Mouse (Mus musculus): ENCODE data around the gene Asap2. TPM values are rescaled to one million over a fixed set of nuclear protein-coding genes. Genes with fewer than 3 reads are reported as not detected.
A peak's percentile ranks its signal among the peaks of the same experiment; 100 is the strongest.

Asap2 gene
- polyA plus RNA-seq, 1 experiment from 2014 or later: 5.0 TPM

- Histone ChIP-seq H3K4me2 (replicated peaks; ENCODE audit: low read depth) (no peak overlapping the region), H3K4me1 (replicated peaks; ENCODE audit: control insufficient read depth, insufficient read depth) (peaks cover 10% of the 10 kb centered on the region), H3K36me3 (ENCODE audit: control insufficient read depth, insufficient read depth, low read length) (no peaks in the 10 kb centered on the region), H3K9ac (ENCODE audit: low read length) (no peak overlapping the region), H3K4me3 (ENCODE audit: low read depth, low read length) (no peak overlapping the region), H3K27ac (replicated peaks) (peak overlapping the region; percentile 25; the same call in 1 of the 2 replicates), H3K9me3 (ENCODE audit: control insufficient read depth, low read length) (no peaks in the 10 kb centered on the region), H3K27me3 (ENCODE audit: control insufficient read depth, insufficient read depth, low read length) (no peaks in the 10 kb centered on the region)
- ATAC-seq (ENCODE audit: low FRiP score, low TSS enrichment) (peak; percentile 44), DNase-seq (ENCODE audit: low spot score) (no peak)
- TF ChIP-seq EP300 (optimal IDR thresholded peaks at IDR 0.05) (no peak), CTCF (IDR thresholded peaks at IDR 0.05; ENCODE audit: low read depth) (no peak)
- 61% methylated on average over 9 of the region's 9 CpGs for WGBS
These were observed 152.4 kb downstream of the Asap2 start for GRCm38 (mm10) chr12:21142489-21143254.

GRCm38 (mm10) chr12:21144602-21145001 lies 154.3 kb downstream of the Asap2 start:
- no peak overlapping the region for H3K9ac ChIP-seq (ENCODE audit: low read length)
- no peaks in the 10 kb centered on the region for H3K27me3 ChIP-seq (ENCODE audit: control insufficient read depth, insufficient read depth, low read length)
- no peaks in the 10 kb centered on the region for H3K36me3 ChIP-seq (ENCODE audit: control insufficient read depth, insufficient read depth, low read length)
- H3K27ac ChIP-seq (replicated peaks): peak overlapping the region; percentile 78
- H3K4me2 ChIP-seq (replicated peaks; ENCODE audit: low read depth): no peak overlapping the region
- no peaks in the 10 kb centered on the region for H3K9me3 ChIP-seq (ENCODE audit: control insufficient read depth, low read length)
- peaks cover 3% of the 10 kb centered on the region; the same call in 1 of the 2 replicates for H3K4me1 ChIP-seq (replicated peaks; ENCODE audit: control insufficient read depth, insufficient read depth)
- no peak for TF ChIP-seq CTCF (IDR thresholded peaks at IDR 0.05; ENCODE audit: low read depth)
- no peak for TF ChIP-seq EP300 (optimal IDR thresholded peaks at IDR 0.05)
- 43% methylated on average over 5 of the region's 5 CpGs for WGBS
- no peak overlapping the region for H3K4me3 ChIP-seq (ENCODE audit: low read depth, low read length)
- ATAC-seq (ENCODE audit: low FRiP score, low TSS enrichment) (peak; percentile 91), DNase-seq (ENCODE audit: low spot score) (peak; percentile 50)

- Histone ChIP-seq H3K9ac (ENCODE audit: low read length) (no peak overlapping the region), H3K9me3 (ENCODE audit: control insufficient read depth, low read length) (no peaks in the 10 kb centered on the region), H3K4me1 (replicated peaks; ENCODE audit: control insufficient read depth, insufficient read depth) (peaks cover 3% of the 10 kb centered on the region; the same call in 1 of the 2 replicates), H3K4me2 (replicated peaks; ENCODE audit: low read depth) (no peak overlapping the region), H3K4me3 (ENCODE audit: low read depth, low read length) (no peak overlapping the region), H3K27ac (replicated peaks) (peak overlapping the region; percentile 78), H3K36me3 (ENCODE audit: control insufficient read depth, insufficient read depth, low read length) (no peaks in the 10 kb centered on the region), H3K27me3 (ENCODE audit: control insufficient read depth, insufficient read depth, low read length) (no peaks in the 10 kb centered on the region)
- TF ChIP-seq EP300 (optimal IDR thresholded peaks at IDR 0.05): no peak
- TF ChIP-seq CTCF (IDR thresholded peaks at IDR 0.05; ENCODE audit: low read depth): no peak
- ATAC-seq (ENCODE audit: low FRiP score, low TSS enrichment) (peak; percentile 44), DNase-seq (ENCODE audit: low spot score) (no peak)
- WGBS: 74% methylated on average over 5 of the region's 5 CpGs
These were observed 154.8 kb downstream of the Asap2 start for GRCm38 (mm10) chr12:21145050-21145449.

GRCm38 (mm10) chr12:21146826-21147225 lies 156.6 kb downstream of the Asap2 start:
- TF ChIP-seq CTCF (IDR thresholded peaks at IDR 0.05; ENCODE audit: low read depth) (no peak), EP300 (optimal IDR thresholded peaks at IDR 0.05) (no peak)
- Histone ChIP-seq H3K9me3 (ENCODE audit: control insufficient read depth, low read length) (no peaks in the 10 kb centered on the region), H3K36me3 (ENCODE audit: control insufficient read depth, insufficient read depth, low read length) (no peaks in the 10 kb centered on the region), H3K4me3 (ENCODE audit: low read depth, low read length) (no peak overlapping the region), H3K27ac (replicated peaks) (0 out of 2 replicates have a peak overlapping the region, but pooled peaks have one; percentile 13), H3K27me3 (ENCODE audit: control insufficient read depth, insufficient read depth, low read length) (no peaks in the 10 kb centered on the region), H3K4me2 (replicated peaks; ENCODE audit: low read depth) (no peak overlapping the region), H3K4me1 (replicated peaks; ENCODE audit: control insufficient read depth, insufficient read depth) (peaks cover 3% of the 10 kb centered on the region; the same call in 1 of the 2 replicates), H3K9ac (ENCODE audit: low read length) (no peak overlapping the region)
- ATAC-seq (ENCODE audit: low FRiP score, low TSS enrichment) (no peak), DNase-seq (ENCODE audit: low spot score) (no peak)
- 53% methylated on average over 4 of the region's 4 CpGs for WGBS

GRCm38 (mm10) chr12:21153279-21153707 lies 163.0 kb downstream of the Asap2 start:
- no peaks in the 10 kb centered on the region for H3K9me3 ChIP-seq (ENCODE audit: control insufficient read depth, low read length)
- no peak for TF ChIP-seq CTCF (IDR thresholded peaks at IDR 0.05; ENCODE audit: low read depth)
- TF ChIP-seq EP300 (optimal IDR thresholded peaks at IDR 0.05): no peak
- H3K27ac ChIP-seq (replicated peaks): no peak overlapping the region
- no peaks in the 10 kb centered on the region for H3K27me3 ChIP-seq (ENCODE audit: control insufficient read depth, insufficient read depth, low read length)
- H3K9ac ChIP-seq (ENCODE audit: low read length): no peak overlapping the region
- H3K4me1 ChIP-seq (replicated peaks; ENCODE audit: control insufficient read depth, insufficient read depth): peaks cover 3% of the 10 kb centered on the region; the same call in 1 of the 2 replicates
- no peak for ATAC-seq (ENCODE audit: low FRiP score, low TSS enrichment)
- no peak for DNase-seq (ENCODE audit: low spot score)
- 76% methylated on average over 8 of the region's 8 CpGs for WGBS
- no peak overlapping the region for H3K4me2 ChIP-seq (replicated peaks; ENCODE audit: low read depth)
- no peak overlapping the region for H3K4me3 ChIP-seq (ENCODE audit: low read depth, low read length)
- no peaks in the 10 kb centered on the region for H3K36me3 ChIP-seq (ENCODE audit: control insufficient read depth, insufficient read depth, low read length)

GRCm38 (mm10) chr12:21155062-21155461 lies 164.8 kb downstream of the Asap2 start:
- no peaks in the 10 kb centered on the region for H3K9me3 ChIP-seq (ENCODE audit: control insufficient read depth, low read length)
- no peak overlapping the region for H3K4me3 ChIP-seq (ENCODE audit: low read depth, low read length)
- no peak overlapping the region for H3K27ac ChIP-seq (replicated peaks)
- peaks cover 7% of the 10 kb centered on the region for H3K4me1 ChIP-seq (replicated peaks; ENCODE audit: control insufficient read depth, insufficient read depth)
- ATAC-seq (ENCODE audit: low FRiP score, low TSS enrichment) (peak; percentile 36; the same call in 1 of the 2 replicates), DNase-seq (ENCODE audit: low spot score) (no peak)
- TF ChIP-seq EP300 (optimal IDR thresholded peaks at IDR 0.05) (no peak), CTCF (IDR thresholded peaks at IDR 0.05; ENCODE audit: low read depth) (no peak)
- H3K9ac ChIP-seq (ENCODE audit: low read length): no peak overlapping the region
- H3K4me2 ChIP-seq (replicated peaks; ENCODE audit: low read depth): no peak overlapping the region
- no peaks in the 10 kb centered on the region for H3K27me3 ChIP-seq (ENCODE audit: control insufficient read depth, insufficient read depth, low read length)
- H3K36me3 ChIP-seq (ENCODE audit: control insufficient read depth, insufficient read depth, low read length): no peaks in the 10 kb centered on the region
- WGBS: 51% methylated on average over 4 of the region's 4 CpGs

Measured in stomach, postnatal 0 days (tissue).